Mouse (Mus musculus): ENCODE data around the gene Dse.
"Not testable (repeated sequence)": the region's sequence is repeated elsewhere in the genome, so short reads cannot be mapped to it uniquely, and the experiment has no call there.

Dse gene

DNA sequence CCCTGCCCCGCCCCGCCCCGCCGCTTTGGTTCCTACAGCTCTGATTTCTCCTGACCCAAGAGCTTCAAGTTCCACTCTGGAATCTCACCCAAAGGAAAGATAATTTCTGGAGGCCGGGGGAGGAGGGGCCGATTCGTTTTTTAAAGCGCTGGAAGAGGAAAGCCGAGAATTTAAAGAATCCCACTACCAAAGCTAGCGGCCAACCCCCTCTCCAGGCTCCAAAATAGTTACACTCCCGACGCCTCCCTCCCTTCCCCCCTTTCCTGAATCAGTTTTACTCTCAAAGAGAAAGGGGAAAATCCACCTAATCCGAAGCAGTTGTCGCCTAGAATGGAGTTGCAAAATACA is at the start of gene Dse:
Dse (minus strand) TSS at position 213 of the 348 bp plus-strand sequence.
- peak; percentile 28 for DNase-seq (ENCODE audit: low spot score)

DNA sequence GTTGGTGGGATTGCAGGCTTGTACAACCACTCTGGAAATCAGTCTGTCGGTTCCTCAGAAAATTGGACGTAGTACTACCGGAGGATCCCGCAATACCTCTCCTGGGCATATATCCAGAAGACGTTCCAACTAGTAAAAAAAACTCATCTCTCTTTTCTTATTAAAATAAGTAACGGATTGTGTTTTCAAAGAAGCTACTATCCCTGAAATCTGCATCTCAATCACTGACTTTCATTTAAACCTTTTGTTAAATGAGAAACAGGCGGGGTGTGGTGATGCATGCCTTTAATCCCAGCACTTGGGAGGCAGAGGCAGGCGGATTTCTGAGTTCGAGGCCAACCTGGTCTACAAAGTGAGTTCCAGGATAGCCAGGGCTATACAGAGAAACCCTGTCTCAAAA is 45.3 kb upstream of the Dse start:
- not testable (repeated sequence) for DNase-seq (ENCODE audit: low spot score)

DNA sequence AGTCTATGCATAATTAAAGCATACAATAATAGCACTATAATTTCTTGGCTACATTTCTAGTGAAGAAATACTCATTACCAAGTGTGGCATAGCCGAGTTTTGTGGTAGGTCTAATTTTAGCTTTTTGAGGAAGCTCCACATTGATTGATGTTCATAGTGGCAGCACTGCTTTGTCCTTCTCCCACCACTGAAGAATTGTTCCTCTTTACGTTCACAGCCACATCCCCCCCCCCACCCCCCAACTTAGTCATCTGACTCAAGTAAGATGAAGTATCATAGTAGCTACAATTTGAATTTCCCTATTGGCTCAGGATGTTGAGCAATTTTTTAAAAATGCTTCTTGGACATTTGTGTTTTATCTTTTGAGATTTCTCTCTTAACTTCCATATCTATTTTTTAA is 42.1 kb upstream of the Dse start:
- no peak for DNase-seq (ENCODE audit: low spot score)

DNA sequence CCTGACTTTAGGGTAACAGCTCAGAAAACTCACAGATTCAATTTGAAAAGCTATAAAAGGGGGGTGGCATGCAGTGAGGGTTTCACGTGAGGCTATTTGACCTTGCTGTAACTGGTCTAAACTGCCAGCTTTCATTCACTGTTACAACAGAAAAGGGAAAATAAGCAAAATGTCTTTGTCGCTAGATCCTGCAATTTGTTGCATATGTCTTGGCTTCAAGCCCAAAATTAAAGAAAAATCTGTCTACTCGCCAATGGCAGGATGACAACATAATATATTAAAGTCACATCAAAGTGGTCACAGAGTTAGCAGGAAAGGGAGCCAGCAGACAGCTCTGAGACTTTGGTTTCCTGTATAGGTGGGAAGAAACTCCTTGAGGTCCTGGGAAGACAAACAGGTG is 40.2 kb upstream of the Dse start:
- DNase-seq (ENCODE audit: low spot score), result no peak

DNA sequence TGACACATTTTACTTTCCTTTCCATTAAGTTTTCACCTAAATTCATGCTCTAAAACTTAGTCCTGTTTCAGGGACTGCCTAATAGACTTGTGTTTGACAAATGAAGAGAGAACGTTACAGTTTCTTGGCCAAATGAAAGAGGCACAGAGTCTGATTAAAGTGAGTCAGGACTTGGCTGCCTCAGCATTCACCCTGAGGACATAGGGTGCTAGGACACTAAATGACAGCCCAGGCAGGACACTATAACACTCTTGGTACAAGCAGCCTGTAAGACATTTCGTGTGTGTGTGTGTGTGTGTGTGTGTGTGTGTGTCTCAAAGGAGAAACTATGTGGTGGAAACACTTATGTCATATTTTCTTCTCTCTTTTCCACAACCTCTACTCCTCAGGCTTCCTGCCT is 38.6 kb upstream of the Dse start:
- no peak for DNase-seq (ENCODE audit: low spot score)

DNA sequence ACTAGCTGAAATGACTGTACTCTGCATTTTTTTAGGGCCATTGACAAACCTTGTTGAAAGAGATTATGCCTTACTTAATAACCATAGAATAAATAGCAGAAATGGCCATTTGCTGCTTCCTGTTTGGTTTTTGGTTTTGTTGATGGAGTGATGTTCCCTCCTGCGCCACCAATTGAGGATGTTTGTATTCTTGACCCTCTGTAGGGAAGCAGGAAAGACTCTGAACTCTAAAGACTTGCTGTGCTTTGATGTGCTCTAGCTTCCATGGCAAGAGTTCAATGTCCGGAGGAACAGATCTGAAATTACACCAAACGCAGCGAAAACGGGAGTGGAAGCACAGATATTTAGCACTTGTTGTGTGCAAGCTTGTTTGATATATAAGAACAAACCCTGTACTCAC is 37.2 kb upstream of the Dse start:
- no peak for DNase-seq (ENCODE audit: low spot score)

DNA sequence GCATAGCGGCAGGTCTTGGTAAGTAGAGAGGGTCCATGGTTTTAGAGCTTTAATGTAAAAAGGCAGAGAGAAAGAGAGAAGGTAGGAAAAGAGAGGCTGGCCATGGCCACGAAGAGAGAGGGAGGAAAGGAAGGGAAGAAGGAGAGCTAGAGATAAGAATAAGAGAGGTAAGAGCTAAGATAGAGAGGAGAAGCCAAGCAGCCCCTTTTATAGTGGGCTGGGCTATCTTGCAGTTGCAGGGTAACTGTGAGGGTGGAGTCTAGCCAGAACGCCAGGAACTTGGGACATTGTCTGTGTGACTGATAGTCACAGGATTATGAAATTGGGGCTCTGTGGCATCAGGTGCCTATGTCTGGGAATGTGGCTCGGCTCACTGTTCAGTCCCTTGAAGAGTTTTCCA is 31.0 kb upstream of the Dse start:
- DNase-seq (ENCODE audit: low spot score), result no peak

DNA sequence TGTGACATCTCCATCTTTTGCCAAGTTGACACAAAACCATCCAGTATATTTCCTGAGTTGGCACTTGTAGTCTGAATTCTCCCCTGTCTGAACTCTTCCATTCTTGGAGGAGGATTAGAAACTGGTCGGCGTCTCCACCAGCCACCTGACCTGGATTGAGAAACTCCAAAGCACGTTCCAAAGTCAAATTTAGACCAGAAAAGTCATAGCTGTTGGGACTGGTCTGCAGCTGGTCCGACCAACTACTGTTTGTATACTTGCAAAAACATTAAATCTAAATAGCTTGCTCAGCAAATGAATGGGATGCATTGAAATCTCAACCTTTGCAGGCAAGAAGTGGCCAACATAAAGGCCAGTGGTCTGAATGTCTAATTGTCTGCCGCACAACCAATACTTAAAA is 29.1 kb upstream of the Dse start:
- no peak for DNase-seq (ENCODE audit: low spot score)

DNA sequence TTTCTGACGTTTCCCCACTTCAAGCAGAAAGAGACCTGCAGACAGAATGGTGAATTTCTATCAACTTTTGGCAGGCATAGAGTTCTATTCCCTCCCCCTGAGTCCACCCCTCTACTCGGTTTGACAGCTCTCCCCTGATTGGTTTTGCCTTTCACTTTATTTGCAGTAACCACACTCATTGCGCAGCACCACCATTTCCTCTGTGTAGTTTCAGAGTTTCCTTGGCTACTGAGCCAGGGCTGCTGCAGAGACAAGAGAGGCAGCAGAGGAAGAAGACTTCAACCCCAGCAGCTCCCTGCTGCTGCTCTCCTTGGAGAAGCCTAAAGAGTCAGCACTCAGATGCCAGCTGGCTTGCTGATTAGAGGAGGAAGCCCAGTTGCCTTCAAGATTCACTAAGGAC is 27.9 kb upstream of the Dse start:
- no peak for DNase-seq (ENCODE audit: low spot score)

DNA sequence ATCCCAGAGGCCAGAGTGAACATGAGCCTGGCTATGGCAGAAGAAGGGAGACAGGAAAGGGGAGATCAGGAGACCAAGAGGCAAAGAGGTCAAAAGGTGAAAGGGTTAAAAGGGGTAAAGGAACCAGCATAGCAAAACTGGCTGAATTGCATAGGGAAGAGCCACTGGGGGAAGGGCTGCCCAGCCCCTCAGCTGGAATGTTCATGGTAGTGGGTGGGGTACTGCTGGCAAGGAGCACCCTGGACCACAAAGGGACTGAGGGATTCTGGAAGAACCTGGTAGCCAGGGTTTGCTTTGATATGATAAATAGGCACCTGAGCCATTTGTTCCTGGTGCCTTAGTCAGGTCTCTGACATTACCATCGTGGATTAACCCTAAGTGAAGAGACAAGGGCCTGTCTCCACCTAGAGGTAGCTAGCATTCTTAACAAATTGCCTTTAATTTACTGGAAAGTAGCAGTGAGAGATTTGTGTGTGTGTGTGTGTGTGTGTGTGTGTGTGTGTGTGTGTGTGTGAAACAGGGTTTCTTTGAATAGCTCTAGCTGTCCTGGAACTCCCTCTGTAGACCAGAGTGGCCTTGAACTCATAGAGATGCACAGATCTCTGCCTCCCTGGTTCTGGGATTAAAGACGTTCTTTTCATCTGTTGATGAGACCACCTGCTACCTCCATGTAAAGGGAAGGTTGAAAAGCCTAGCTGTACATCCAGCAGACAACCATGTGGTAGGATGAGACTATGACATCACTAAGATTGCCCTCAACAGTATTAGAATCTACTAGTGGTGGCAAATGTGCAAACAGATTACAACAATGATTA is 26.6 kb upstream of the Dse start:
- no peak for DNase-seq (ENCODE audit: low spot score)

DNA sequence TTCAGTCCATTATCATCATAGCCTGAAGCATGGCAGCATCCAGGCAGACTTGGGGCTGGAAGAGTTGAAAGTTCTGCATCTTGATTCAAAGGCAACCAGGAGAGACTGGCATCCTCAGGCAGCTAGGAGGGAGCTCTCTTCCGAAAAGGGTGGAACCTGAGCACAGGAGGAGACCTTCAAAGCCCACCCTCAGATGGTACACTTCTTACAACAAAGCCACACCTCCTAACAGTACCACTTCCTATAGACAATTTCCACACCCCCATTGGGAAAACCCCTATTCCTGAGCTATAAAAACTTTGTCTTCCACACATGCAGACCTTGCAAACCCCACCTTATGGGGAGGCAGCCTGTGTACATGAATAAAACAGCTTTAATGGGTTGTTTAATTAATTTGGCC is 25.9 kb upstream of the Dse start:
- no peak for DNase-seq (ENCODE audit: low spot score)

DNA sequence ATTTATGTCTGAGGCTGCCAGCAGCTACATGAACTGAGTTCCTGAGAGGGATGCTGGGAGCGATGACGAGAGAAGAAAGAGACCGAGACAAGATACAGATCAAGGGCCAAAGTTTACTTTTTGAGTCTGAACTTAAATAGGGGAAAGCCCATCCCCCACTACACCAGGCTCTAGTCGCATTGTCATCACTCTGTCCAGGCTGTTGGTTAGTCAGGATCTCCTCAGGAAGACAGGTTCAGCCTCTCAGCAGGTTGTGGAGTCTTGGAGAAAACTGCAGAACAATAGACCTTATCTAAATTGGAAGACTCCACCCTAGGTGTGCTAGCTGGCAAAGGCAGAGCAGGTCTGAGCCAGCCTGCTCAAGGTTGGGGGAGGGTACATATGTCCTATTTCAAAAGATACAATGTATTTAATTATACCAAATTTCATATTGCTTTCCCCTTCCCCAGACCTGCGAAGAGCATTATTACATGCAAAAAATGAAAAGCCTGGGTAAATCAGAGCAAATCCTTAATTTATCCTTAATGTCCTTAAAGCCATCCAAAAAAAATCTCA is 22.7 kb upstream of the Dse start:
- DNase-seq (ENCODE audit: low spot score), result no peak

DNA sequence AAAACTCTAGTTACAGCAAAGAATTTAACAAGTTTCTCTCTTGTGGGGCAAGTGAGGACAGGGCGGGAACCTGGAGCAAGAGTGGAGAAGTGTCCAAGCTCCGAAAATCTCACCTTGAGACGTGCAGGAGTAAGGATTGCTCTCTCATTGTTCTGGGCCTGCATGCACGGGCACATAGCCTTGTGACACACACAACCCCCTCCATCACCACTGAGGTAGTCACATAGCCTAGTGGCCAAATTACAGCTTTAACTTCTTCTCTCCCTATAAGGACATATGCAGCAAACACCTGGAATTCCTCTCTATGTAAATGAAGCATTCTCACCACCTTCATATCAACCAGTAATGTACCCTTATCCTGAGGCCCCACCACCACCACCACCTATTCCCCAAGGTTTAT is 22.0 kb upstream of the Dse start:
- DNase-seq (ENCODE audit: low spot score), result no peak

DNA sequence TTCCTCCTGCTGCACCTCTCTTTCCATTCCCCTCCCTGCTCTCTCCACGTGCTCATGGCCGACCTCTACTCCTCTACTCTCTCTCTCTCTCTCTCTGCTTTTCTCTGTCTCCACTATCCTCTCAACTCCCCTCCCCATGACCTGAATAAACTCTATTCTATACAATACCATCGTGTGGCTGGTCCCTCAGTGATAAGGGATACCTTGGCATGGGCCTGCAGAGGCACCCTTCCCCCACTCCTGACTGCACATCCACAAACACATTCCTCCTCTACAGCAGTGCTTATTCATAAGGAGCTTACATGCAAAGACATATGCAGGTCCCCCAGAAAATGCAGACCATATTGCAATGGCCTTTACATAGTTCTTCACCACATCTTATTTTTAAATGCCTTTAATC is 16.1 kb upstream of the Dse start:
- no peak for DNase-seq (ENCODE audit: low spot score)

DNA sequence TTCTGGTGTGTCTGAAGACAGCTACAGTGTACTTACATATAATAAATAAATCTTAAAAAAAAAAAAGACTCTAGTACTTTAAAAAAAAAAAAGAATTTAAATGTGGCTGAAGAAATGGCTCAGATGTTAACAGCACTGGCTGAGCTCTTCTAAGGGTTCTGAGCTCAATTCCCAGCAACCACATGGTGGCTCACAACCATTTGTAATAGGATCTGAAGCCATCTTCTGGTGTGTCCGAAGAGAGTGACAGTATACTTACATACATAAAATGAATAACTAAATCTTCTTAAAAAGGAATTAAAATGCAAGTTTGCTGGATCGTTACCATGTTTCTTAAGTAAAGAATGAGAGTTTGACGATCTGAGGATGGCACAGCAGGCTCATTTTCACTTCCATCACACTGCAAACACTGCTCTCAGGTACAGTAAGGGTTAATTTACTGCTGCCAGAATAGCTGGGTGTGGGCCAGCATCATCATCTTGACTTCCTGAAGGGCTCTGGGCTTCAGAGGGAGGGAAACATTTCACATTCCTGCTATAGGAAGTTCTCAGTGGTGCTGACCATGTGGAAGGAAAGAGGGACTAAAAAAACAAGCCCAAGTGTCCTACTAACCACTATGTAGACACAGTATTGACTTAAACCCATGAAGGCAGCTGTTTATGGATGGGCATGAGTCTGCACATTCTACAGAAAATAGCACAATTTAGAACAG is 14.6 kb upstream of the Dse start:
- DNase-seq (ENCODE audit: low spot score), result no peak

DNA sequence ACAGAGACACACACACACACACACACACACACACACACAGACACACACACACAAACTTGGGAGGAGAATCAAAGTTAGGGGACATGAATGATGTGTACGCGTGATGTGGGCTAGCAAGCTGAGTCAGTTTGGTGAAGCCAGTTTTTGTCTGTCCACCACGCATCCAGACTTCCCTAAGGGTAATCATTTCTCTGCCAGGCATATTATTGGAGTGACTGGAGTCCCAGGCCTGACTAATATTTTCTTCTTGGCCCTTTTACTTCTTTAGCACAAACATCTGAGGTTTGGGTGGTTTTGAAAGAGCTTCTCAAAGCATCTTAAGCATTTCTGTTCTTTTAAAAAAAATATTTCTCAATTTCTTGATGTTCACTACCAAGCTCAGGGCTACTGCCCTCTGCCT is 10.7 kb upstream of the Dse start:
- no peak for DNase-seq (ENCODE audit: low spot score)

DNA sequence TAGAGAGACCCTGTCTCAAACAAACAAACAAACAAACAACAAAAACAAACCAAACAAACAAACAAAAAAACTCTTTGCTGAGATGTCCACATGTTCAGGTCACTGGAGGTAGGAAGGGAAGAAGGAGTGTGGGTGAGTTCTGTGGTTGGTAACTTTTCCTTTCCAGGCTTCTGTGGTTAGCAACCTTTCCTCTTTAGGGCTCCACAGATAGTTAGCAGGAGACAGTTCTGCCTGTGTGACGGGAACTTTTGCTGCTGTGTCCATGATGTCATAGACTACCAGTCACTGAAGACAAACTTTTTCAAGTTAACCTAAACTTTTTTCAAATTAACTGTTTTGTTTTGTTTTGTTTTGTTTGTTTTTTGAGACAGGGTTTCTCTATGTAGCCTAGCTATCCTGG is 8.2 kb upstream of the Dse start:
- DNase-seq (ENCODE audit: low spot score), result no peak

DNA sequence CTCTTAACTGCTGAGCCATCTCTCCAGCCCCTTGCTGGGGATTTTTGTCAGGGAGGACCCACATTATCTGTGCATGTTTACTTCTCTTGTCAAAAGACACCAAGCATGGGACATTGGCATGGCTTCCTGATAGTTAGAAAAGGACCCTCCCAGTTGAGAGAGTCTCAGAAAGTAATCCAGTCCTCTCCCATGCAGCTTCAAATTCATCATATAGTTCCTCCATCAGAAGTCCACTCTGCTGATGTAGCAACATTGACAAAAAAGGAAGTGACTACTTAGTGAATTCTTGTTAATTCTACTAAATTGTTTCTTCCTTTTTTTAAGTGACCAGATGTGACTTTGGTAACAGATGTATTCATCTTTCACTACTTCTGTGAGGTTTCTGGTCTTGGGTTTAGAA is 2.4 kb upstream of the Dse start:
- DNase-seq (ENCODE audit: low spot score), result no peak

DNA sequence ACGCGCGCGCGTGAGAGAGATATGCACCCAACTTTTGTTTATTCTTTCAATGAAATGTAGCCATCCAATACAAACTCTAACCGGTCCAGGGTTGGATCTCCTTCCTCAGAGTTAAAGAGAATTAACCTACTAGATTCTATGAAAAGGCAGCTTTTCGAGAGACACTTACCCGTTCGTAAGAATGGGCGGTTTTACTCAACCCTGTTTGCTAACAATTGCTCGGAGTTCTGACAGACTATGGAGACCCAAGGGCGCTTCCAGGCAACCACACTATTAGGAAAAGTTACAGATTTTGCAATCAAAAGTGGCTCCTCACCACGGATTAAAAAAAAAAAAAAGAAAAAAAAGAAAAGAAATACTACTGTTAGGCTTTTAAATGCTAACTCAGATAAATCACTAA is 516 bp upstream of the Dse start:
- DNase-seq (ENCODE audit: low spot score), result no peak

DNA sequence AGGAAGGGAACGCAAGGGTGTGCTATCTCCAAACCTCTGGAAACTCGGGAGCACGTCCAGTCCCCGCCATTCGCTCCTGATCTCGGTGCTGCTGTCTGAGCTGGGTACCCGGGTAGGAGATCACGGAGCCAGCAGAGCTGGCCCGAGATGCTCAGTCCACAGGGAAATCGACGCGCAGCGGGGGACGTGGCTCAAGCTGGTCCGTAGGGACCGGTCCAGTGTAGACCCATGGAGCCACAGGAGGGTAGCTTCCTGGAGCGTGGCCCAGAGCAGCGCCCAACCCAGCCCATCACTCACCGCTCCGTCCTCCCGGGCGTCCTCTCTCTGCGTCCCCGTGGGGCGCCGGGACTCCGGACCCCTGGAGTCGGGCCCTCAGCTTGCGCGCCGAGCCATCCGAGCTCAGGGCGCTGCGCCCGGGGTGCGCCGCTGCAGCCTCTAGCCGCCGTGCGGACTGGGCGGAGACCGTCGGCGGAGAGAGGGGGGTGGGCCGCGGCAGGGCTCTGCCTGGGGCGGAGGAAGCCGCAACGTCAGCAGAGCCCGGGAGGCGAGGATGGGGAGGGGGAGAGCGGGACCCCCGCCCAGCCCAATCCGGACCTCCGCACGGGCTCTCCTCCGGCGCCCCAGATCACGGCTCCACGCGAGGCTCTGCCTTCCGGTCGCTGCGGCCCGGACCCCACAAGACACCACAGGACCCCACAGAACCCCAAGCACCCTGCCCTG is 572 bp downstream of the Dse start:
- peak; percentile 72 for DNase-seq (ENCODE audit: low spot score)

DNA sequence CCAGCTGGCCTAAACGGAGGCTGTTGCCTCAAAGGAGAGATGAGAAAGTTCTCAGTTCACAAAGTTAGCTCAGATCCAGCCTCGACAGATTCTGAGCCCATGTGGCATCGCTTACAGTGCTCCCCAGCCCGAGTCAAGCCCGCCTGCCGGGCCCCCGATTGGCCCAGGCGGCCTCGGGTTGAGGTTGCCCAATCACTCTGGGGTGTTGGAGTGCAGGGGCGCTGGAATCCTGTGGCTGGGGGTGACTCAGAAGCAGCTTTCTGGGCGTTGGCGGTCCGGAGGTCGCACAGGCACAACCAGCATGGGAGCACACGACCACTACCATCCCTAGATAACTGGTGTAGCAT is 1.1 kb downstream of the Dse start:
- DNase-seq (ENCODE audit: low spot score), result peak; percentile 52

DNA sequence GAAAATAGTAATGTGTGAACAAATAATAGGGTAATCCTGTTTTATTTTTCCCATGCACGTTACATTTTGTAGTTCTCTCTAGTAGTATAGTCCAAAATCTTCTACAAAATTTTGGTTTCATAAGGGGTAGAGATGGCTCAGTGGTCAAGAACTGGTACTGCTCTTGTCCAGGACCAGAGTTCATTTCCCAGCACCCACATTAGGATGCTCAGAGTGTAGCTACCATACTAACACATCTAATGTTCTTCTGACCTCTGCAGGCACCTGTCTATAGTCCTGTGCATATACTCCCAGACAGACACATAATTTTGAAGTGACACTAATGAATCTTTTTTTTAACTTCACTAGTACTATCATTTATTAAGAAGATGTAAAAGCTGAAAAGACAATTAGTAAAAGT is 1.7 kb downstream of the Dse start:
- no peak for DNase-seq (ENCODE audit: low spot score)

DNA sequence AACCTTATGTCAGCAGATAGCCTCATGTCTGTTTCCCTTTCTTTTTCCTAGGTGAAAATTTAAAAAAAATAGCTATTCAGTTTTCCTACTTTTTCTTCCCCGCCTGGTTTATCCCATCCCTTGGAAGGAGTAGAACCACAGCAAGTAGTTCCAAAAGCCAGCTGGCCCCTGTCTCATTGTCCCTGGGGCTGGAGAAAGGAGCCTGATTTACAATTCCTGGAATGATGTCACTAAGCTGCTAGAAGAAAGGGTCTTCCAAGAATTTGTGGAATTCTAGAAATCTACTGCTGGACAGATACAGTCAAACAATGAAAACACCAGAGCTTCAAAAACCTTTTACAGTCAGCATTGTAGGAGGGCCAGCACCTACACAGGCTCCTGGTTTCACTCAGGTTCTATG is 6.8 kb downstream of the Dse start:
- DNase-seq (ENCODE audit: low spot score), result peak; percentile 34
